ENCODE assay signal across 8 mouse cellular contexts in the genomic region with DNA sequence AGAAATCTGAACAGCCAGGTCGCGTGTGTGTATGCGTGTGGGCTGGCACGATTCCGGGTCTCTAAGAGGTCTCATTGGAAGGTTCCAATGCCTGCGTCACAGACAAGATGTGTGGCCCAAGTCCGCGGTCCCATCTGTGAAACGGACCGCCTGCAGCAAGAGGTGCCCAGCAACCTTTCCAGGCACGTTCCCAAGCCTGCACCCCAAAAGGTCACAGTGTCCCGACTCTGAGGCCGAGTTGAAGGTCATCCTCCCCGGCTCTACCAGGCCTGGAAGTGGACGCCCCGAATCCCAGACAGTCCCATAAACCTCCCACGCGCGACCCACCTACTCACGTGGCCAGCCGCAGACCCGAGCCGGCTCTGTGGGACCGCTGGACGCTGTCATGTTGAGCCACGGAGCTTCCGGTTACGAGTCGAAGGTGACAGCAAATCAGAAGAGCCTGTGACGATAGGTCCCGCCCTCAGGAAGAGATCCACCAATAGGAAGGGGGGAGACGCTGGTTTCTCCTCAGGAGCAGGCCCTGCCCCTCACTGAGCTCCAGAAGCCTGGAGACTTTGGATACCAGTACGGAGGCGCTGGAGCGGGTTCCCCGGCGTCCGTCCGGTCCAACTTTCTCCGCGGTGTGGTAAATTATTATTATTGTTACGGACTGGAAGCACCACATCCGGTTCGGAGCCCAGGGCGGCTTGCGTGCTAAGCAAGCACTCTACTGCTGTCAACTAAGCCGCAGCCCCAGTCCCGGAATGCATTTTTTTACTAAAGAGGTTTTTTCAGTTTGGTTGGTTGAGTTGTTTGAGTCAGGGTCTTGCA. TPM values are rescaled to one million over a fixed set of nuclear protein-coding genes. Genes with fewer than 3 reads are reported as not detected.
DNase-seq lines count a peak whose midpoint lies in the region; ATAC-seq and TF ChIP-seq lines count a peak whose summit lies in the region.

A gene (minus strand): TSS at position 417 of the 813 bp plus-strand sequence.

- no peak for TF ChIP-seq POLR2A in kidney, adult 2 months (IDR thresholded peaks at IDR 0.05; ENCODE audit: low read depth, low read length)
- TF ChIP-seq POLR2A in spleen, adult 2 months (IDR thresholded peaks at IDR 0.05; ENCODE audit: low read depth, low read length), result peak; percentile 37; the same call in 1 of the 2 replicates

- H3K27ac ChIP-seq in embryonic facial prominence, embryonic 13.5 days, result peak within 1 kb of the TSS; percentile 79
- peak within 1 kb of the TSS; percentile 87 for H3K27ac ChIP-seq in kidney, adult 2 months (ENCODE audit: insufficient read depth, low read depth, low read length)
- H3K27ac ChIP-seq in limb, embryonic 12.5 days, result peak within 1 kb of the TSS; percentile 71
- H3K27ac ChIP-seq in midbrain, embryonic 15.5 days, result peak within 1 kb of the TSS; percentile 78
- peak within 1 kb of the TSS; percentile 71 for H3K27ac ChIP-seq in spleen, adult 2 months (ENCODE audit: insufficient read depth, low read length)

- H3K36me3 ChIP-seq in embryonic facial prominence, embryonic 13.5 days, result peaks cover 11% of the 10 kb centered on the region; the same call in 1 of the 2 replicates
- no peaks in the 10 kb centered on the region for H3K36me3 ChIP-seq in kidney, adult 2 months (ENCODE audit: control insufficient read depth, insufficient read depth, low read length)
- H3K36me3 ChIP-seq in limb, embryonic 12.5 days, result peaks cover 4% of the 10 kb centered on the region; the same call in 1 of the 2 replicates
- H3K36me3 ChIP-seq in midbrain, embryonic 15.5 days (replicated peaks), result no peaks in the 10 kb centered on the region
- H3K36me3 ChIP-seq in spleen, adult 2 months (ENCODE audit: control insufficient read depth, insufficient read depth, low read length), result no peaks in the 10 kb centered on the region

- peak; percentile 95 for ATAC-seq in embryonic facial prominence, embryonic 13.5 days (ENCODE audit: insufficient number of reproducible peaks, insufficient read depth, low FRiP score, low TSS enrichment, low read depth)
- ATAC-seq in limb, embryonic 12.5 days (ENCODE audit: insufficient number of reproducible peaks, insufficient read depth, low FRiP score, low TSS enrichment, low read depth), result peak; percentile 97
- ATAC-seq in midbrain, embryonic 15.5 days (replicated peaks), result peak; percentile 99

- no peaks in the 10 kb centered on the region for H3K27me3 ChIP-seq in embryonic facial prominence, embryonic 13.5 days
- no peaks in the 10 kb centered on the region for H3K27me3 ChIP-seq in kidney, adult 2 months (replicated peaks; ENCODE audit: control insufficient read depth, insufficient read depth, low read length)
- no peaks in the 10 kb centered on the region for H3K27me3 ChIP-seq in limb, embryonic 12.5 days
- no peaks in the 10 kb centered on the region for H3K27me3 ChIP-seq in midbrain, embryonic 15.5 days (replicated peaks)
- no peaks in the 10 kb centered on the region for H3K27me3 ChIP-seq in spleen, adult 2 months (ENCODE audit: control insufficient read depth, insufficient read depth, low read length)

- peaks cover 10% of the 10 kb centered on the region for H3K4me1 ChIP-seq in embryonic facial prominence, embryonic 13.5 days
- peaks cover 5% of the 10 kb centered on the region; the same call in 1 of the 2 replicates for H3K4me1 ChIP-seq in kidney, adult 2 months (ENCODE audit: control insufficient read depth, insufficient read depth, low read length)
- H3K4me1 ChIP-seq in limb, embryonic 12.5 days (replicated peaks), result peaks cover 9% of the 10 kb centered on the region
- H3K4me1 ChIP-seq in midbrain, embryonic 15.5 days, result peaks cover 20% of the 10 kb centered on the region
- H3K4me1 ChIP-seq in spleen, adult 2 months (ENCODE audit: control insufficient read depth, insufficient read depth, insufficient read length), result peaks cover 4% of the 10 kb centered on the region; the same call in 1 of the 2 replicates

- H3K4me3 ChIP-seq in embryonic facial prominence, embryonic 13.5 days, result peak within 1 kb of the TSS; percentile 74
- peak within 1 kb of the TSS; percentile 83 for H3K4me3 ChIP-seq in kidney, adult 2 months (ENCODE audit: insufficient read depth, low read depth, low read length)
- peak within 1 kb of the TSS; percentile 74 for H3K4me3 ChIP-seq in limb, embryonic 12.5 days (replicated peaks)
- peak within 1 kb of the TSS; percentile 76 for H3K4me3 ChIP-seq in midbrain, embryonic 15.5 days
- H3K4me3 ChIP-seq in spleen, adult 2 months (ENCODE audit: extremely low read depth, insufficient read depth, insufficient read length), result peak within 1 kb of the TSS; percentile 90

- no peaks in the 10 kb centered on the region for H3K9me3 ChIP-seq in embryonic facial prominence, embryonic 13.5 days
- H3K9me3 ChIP-seq in limb, embryonic 12.5 days, result no peaks in the 10 kb centered on the region
- no peaks in the 10 kb centered on the region for H3K9me3 ChIP-seq in midbrain, embryonic 15.5 days

- WGBS in embryonic facial prominence, embryonic 13.5 days, result under 1% methylated on average over 48 of the region's 48 CpGs
- under 1% methylated on average over 48 of the region's 48 CpGs for WGBS in kidney, adult 2 months
- under 1% methylated on average over 48 of the region's 48 CpGs for WGBS in limb, embryonic 12.5 days
- under 1% methylated on average over 48 of the region's 48 CpGs for WGBS in midbrain, embryonic 15.5 days
- under 1% methylated on average over 48 of the region's 48 CpGs for WGBS in spleen, adult 2 months

- DNase-seq in 3134 (ENCODE audit: extremely low read depth, insufficient read length, low spot score), result peak; percentile 90
- DNase-seq in adrenal gland, postnatal 36 days, result peak; percentile 90 to 92
- DNase-seq in heart, adult 18-20 months, result peak; percentile 96 to 98
- DNase-seq in kidney, adult 2 months, result peak; percentile 99
- peak; percentile 87 to 90 for DNase-seq in spleen, adult 2 months (ENCODE audit: low read depth in 1 of 2, low spot score in 2 of 2)

- TF ChIP-seq CTCF in kidney, adult 2 months (conservative IDR thresholded peaks at IDR 0.05; ENCODE audit: insufficient read depth, insufficient read length, low read depth, low read length), result no peak
- no peak for TF ChIP-seq CTCF in spleen, adult 2 months (IDR thresholded peaks at IDR 0.05; ENCODE audit: extremely low read depth, insufficient read depth, insufficient read length, insufficient replicate concordance)

- peak within 1 kb of the TSS; percentile 77 for H3K4me2 ChIP-seq in embryonic facial prominence, embryonic 13.5 days
- H3K4me2 ChIP-seq in limb, embryonic 12.5 days, result peak within 1 kb of the TSS; percentile 76
- H3K4me2 ChIP-seq in midbrain, embryonic 15.5 days, result peak within 1 kb of the TSS; percentile 65

- H3K9ac ChIP-seq in embryonic facial prominence, embryonic 13.5 days, result peak within 1 kb of the TSS; percentile 83
- H3K9ac ChIP-seq in limb, embryonic 12.5 days (replicated peaks), result peak within 1 kb of the TSS; percentile 66
- peak within 1 kb of the TSS; percentile 62 for H3K9ac ChIP-seq in midbrain, embryonic 15.5 days

RNA-seq across cellular contexts. Expression of the gene that starts here (rescaled TPM):
- 10 to 100 TPM; 51.6 to 63.7 TPM for total RNA-seq in adrenal gland, postnatal 36 days (2021)
- 35.5 and 40.9 TPM in 2 replicates for polyA plus RNA-seq in embryonic facial prominence, embryonic 13.5 days (2015; fragmentation: Nextera tagmentation; extraction: Ambion mirVana)
- 100 to 1,000 TPM; 105 to 108 TPM for total RNA-seq in heart, adult 18-20 months (2021)
- polyA plus RNA-seq in kidney, adult 2 months (2012; rRNA removed), result 130 and 143 TPM in 2 replicates
- polyA plus RNA-seq in limb, embryonic 12.5 days (2016; fragmentation: Nextera tagmentation; extraction: Ambion mirVana), result 31.5 and 32.2 TPM in 2 replicates
- 58.8 and 59.4 TPM in 2 replicates for polyA plus RNA-seq in midbrain, embryonic 15.5 days (2015; fragmentation: Nextera tagmentation; extraction: Ambion mirVana)
- polyA plus RNA-seq in spleen, adult 2 months (2012; rRNA removed), result 21.8 and 30.1 TPM in 2 replicates

Comparison
In these comparisons a context has a peak if more than half of its experiments do, and no peak if none do; other contexts are left out.
1. Peak in every context shown above with its lines: DNase-seq, ATAC-seq, H3K4me3 ChIP-seq and H3K27ac ChIP-seq.